Mouse (Mus musculus) stomach, embryonic 16.5 days (tissue): ENCODE measurements at regions not wholly inside any gene's neighbourhood (a gene's known extent, or its start where the extent isn't known, plus 50 kb on each side); places are given as distances from the start of the nearest gene placed in this dataset.
A peak's percentile ranks its signal among the peaks of the same experiment; 100 is the strongest.

ENCODE experiments used
- ATAC-seq: fragments of 200-750 bp; cut with Nextera tagmentation; 2 replicates; pipeline ENCODE4 v1.8.0; 2017; ENCODE audit warnings: moderate number of reproducible peaks, moderate TSS enrichment; ENCODE audit not compliant: insufficient read depth, low FRiP score
- H3K27ac ChIP-seq: fragments of 300-500 bp; sonication (generic); 2 replicates; pipeline ENCODE4 v1.5.1; 2014; ENCODE audit warnings: low read length
- H3K27me3 ChIP-seq: fragments of 300-500 bp; sonication (generic); 2 replicates; pipeline ENCODE4 v1.6.1; 2014; ENCODE audit warnings: low read length, control low read depth, mixed read lengths; ENCODE audit not compliant: control insufficient read depth, insufficient read depth
- H3K36me3 ChIP-seq: fragments of 300-500 bp; sonication (generic); 2 replicates; pipeline ENCODE4 v1.6.1; 2014; ENCODE audit warnings: low read length; ENCODE audit not compliant: control insufficient read depth, insufficient read depth
- H3K4me1 ChIP-seq: fragments of 300-500 bp; sonication (generic); 2 replicates; pipeline ENCODE4 v1.6.1; 2014; ENCODE audit warnings: low read length, control low read depth, mixed read lengths; ENCODE audit not compliant: control insufficient read depth, insufficient read depth
- H3K4me2 ChIP-seq: fragments of 300-500 bp; sonication (generic); 2 replicates; pipeline ENCODE4 v1.6.1; 2014; ENCODE audit warnings: low read depth, low read length, mixed read lengths
- H3K4me3 ChIP-seq: fragments of 300-500 bp; sonication (generic); replicated peaks from 2 replicates; pipeline ENCODE4 v1.5.1; 2014; ENCODE audit warnings: mild to moderate bottlenecking, low read length
- H3K9ac ChIP-seq: fragments of 300-500 bp; sonication (generic); 2 replicates; pipeline ENCODE4 v1.6.1; 2014; ENCODE audit warnings: low read length
- H3K9me3 ChIP-seq: fragments of 300-500 bp; sonication (generic); replicated peaks from 2 replicates; pipeline ENCODE4 v1.6.1; 2016; ENCODE audit warnings: low read length, control low read depth; ENCODE audit not compliant: control insufficient read depth
- WGBS: fragments of 180-500 bp; shearing (Covaris S2); extraction: QIAGEN DNeasy Blood & Tissue Kit; methylation state at CpG from one replicate; pipeline ENCODE4 v1.1.7; 2014; 5-methylcytosine and 5-hydroxymethylcytosine counted together

DNA sequence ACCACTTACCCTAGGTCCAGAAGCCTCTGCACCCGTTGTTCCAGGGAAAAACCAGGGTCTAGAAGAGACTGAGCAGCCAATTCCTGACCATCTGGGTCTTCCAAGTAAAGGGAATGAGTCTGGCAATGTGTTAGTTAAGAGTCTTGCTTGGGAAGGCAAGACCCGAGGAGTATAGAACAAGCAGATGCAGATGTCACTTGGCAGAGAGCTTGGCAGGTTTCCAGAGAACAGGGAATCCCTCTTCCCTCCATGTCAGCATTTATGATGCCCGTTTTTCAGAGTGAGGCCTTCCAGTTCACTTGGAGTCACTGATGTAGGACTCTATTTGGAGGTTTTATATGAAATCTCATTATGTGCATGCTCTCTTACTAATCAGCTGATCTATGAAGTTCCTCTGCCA lies 231.1 kb downstream of the Bcl2 start:
- Histone ChIP-seq H3K9ac (no peak overlapping the region), H3K9me3 (no peaks in the 10 kb centered on the region), H3K27me3 (no peaks in the 10 kb centered on the region), H3K27ac (no peak overlapping the region), H3K4me1 (no peaks in the 10 kb centered on the region; the same call in 1 of the 2 replicates), H3K4me2 (no peak overlapping the region), H3K4me3 (no peak overlapping the region), H3K36me3 (no peaks in the 10 kb centered on the region)
- 41% methylated on average over 3 of the region's 3 CpGs for WGBS
- ATAC-seq, result no peak

DNA sequence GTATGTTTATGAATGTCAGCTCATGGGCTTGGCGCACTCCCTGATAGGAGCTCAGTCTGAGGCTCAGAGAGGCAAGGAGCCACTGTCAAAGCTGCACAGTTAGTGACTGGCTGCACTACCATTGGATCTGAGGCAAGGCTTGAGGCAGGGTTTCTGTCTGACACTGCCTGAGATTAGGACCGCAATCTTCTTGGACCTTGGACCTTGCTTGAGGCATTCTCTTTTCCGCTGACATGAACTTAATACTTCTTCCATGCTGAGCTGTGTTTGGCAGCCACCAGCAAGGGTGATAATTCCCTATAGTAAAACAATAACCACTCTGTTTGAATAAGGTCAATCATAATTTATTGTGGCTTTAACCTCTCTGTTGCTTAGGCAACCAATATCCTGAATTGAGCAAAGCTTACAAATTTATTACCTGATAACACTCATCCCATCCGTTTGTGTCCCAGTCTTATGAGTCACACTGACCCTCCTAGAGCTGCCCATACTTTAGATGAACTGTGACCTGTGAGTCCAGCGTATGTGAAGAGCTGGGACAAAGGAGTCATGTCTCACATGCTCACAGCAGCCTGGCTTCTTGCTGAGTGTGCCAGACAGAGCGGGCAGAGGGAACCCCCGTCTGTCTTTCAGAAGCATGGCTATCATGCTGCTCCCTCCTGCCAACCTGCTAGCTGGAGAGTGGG lies 236.3 kb downstream of the Bcl2 start:
- H3K27ac ChIP-seq, result peak overlapping the region; percentile 57
- H3K36me3 ChIP-seq, result no peaks in the 10 kb centered on the region
- H3K4me3 ChIP-seq, result no peak overlapping the region
- H3K4me2 ChIP-seq, result no peak overlapping the region
- ATAC-seq, result peak; percentile 89
- no peaks in the 10 kb centered on the region for H3K9me3 ChIP-seq
- 56% methylated on average over 7 of the region's 7 CpGs for WGBS
- no peak overlapping the region for H3K9ac ChIP-seq
- H3K27me3 ChIP-seq, result no peaks in the 10 kb centered on the region
- H3K4me1 ChIP-seq, result no peaks in the 10 kb centered on the region; the same call in 1 of the 2 replicates

DNA sequence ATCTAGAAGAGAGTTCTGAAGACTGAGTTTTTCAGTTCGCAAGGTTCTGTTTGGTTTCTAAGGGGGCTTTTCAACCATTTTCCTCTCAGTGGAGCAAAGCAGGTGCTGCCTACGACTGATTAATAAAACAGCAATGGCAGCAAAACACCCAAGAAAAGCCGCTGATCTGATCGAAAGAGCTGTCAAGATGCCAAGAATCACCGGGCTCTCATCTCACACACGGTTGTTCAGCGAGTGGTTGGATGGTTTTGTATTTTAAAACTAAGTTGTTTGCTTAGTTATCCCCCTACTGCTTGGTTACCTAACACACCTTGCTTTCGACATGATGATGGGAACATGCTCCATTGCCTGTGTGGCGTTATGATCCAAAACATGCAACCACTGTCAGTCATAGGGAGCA lies 246.1 kb downstream of the Bcl2 start:
- no peak for ATAC-seq
- Histone ChIP-seq H3K9me3 (no peaks in the 10 kb centered on the region), H3K27ac (no peak overlapping the region), H3K9ac (no peak overlapping the region), H3K27me3 (no peaks in the 10 kb centered on the region), H3K4me1 (no peaks in the 10 kb centered on the region), H3K4me2 (no peak overlapping the region), H3K4me3 (no peak overlapping the region), H3K36me3 (no peaks in the 10 kb centered on the region)
- 83% methylated on average over 9 of the region's 9 CpGs for WGBS

DNA sequence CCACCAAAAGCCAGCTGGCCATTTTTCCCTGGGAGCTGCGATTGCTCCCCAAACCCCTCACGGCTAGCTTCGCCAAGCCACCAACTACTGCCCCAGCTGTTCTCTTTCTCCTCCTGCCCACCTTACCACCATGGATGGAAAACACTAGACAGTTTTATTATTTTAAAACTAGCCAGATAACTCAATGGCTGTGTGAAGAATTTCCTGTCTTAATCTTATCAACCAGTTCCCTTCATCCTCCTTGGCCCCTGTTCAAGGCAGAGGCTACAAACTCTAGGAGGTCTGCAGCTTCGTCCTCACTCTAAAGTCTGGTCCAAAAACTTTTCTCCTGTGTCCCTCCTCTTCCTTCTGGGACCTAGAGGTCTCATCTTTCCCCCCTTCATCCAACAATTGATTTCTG lies 247.4 kb downstream of the Bcl2 start:
- Histone ChIP-seq H3K27me3 (no peaks in the 10 kb centered on the region), H3K4me2 (no peak overlapping the region), H3K4me1 (no peaks in the 10 kb centered on the region), H3K4me3 (no peak overlapping the region), H3K36me3 (no peaks in the 10 kb centered on the region), H3K27ac (no peak overlapping the region), H3K9ac (no peak overlapping the region), H3K9me3 (no peaks in the 10 kb centered on the region)
- WGBS, result 77% methylated on average over 4 of the region's 4 CpGs
- no peak for ATAC-seq

DNA sequence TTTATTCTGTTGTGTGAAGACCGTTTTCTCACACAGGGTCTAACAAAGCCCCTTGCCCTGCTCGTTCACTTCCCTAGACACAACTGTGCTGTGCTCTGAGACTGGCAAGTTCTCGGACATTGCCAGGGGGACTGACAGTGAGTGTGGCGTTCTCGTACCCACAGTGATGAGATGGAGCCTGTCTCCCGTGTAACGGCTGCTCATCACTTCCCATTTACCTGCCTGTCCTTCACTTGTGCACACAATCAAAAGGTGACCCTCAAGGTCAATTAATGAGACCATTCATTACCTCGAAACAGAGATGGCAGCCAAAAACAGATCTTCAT lies 248.1 kb downstream of the Bcl2 start:
- Histone ChIP-seq H3K27ac (no peak overlapping the region), H3K4me2 (no peak overlapping the region)
- WGBS, result 63% methylated on average over 8 of the region's 8 CpGs

DNA sequence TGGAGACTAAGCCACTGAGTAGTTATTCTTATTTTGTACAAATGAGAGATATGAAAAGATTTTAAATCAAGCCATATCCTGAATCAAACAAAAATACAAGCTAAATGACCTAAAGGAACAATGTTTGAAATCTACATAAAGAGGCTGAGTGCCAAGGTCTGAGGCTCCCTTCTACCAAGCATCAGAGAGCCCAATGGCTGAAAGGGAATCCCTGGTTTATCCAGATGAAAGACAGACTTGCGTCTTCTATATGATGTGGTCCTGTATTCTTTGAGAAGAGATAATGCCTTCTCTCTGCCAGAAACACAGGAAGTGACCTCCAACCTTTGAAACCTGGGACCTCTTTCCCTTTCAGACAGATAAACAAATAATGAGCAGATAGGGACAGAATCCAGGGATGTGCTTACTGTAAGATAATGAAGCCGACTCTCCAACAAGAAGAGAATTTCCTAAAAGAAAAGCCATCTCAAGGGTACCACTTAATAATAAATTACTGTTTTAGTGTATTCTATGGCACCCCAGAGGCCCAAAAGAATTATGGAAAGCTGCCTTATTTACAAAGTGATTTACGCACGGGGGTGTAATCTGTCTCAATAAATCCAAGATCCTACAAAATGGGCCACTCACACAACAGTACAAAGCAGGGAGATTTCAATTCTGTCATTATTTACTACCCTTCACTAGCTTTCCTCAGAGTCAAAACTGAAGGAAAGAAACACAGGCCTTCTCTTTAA lies 248.7 kb downstream of the Bcl2 start:
- Histone ChIP-seq H3K4me1 (no peaks in the 10 kb centered on the region), H3K9me3 (no peaks in the 10 kb centered on the region), H3K4me3 (no peak overlapping the region), H3K27me3 (no peaks in the 10 kb centered on the region), H3K4me2 (no peak overlapping the region), H3K27ac (no peak overlapping the region), H3K36me3 (no peaks in the 10 kb centered on the region), H3K9ac (no peak overlapping the region)
- ATAC-seq, result no peak
- 45% methylated on average over 4 of the region's 4 CpGs for WGBS

More for the DNA sequence above, 248.1 kb downstream of the Bcl2 start:
- no peaks in the 10 kb centered on the region for H3K36me3 ChIP-seq
- no peaks in the 10 kb centered on the region for H3K4me1 ChIP-seq
- no peaks in the 10 kb centered on the region for H3K27me3 ChIP-seq
- H3K9me3 ChIP-seq, result no peaks in the 10 kb centered on the region
- H3K9ac ChIP-seq, result no peak overlapping the region
- no peak overlapping the region for H3K4me3 ChIP-seq
- ATAC-seq, result no peak

DNA sequence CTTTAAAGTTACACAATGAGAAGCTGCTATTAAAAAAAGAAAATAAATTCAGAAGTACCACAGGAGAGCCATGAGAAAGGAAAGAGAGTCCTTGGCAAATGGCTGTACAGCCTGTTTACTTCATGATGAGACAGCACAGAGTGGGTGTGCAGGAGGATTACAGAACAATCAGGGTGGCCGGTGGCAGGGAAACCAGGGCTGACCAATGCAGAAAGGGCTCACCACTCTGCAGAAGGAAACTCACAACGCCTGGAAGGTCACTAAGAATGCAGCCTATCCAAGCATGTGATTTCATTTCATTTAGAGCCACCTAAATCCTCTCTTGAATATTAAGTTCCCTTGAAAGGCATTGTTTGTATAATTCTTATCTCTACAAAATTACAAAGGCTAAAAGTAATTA lies 249.3 kb downstream of the Bcl2 start:
- no peak overlapping the region for H3K27ac ChIP-seq
- no peaks in the 10 kb centered on the region for H3K27me3 ChIP-seq
- no peaks in the 10 kb centered on the region for H3K4me1 ChIP-seq
- ATAC-seq, result no peak
- no peak overlapping the region for H3K4me3 ChIP-seq
- H3K4me2 ChIP-seq, result no peak overlapping the region
- H3K9me3 ChIP-seq, result no peaks in the 10 kb centered on the region
- no peak overlapping the region for H3K9ac ChIP-seq
- WGBS, result 43% methylated on average over 2 of the region's 2 CpGs
- no peaks in the 10 kb centered on the region for H3K36me3 ChIP-seq

DNA sequence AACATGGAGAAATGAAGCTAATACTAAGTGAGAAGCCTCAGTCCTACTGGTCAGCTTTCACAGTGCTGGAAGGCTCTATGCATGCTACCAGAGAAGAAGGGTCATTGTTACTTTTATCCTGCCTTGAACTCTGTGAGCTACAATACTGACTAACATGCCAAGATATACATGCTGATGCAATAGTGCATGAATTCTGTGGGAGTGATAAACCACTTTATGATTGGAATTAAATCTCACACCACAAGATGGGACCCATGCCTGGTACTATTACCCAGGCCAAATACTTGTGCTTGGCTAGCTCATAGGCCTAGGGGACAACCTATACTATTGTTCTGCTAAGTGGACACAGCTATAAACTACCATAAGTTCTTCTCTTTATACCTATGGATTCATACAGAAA lies 251.5 kb downstream of the Bcl2 start:
- Histone ChIP-seq H3K27me3 (no peaks in the 10 kb centered on the region), H3K4me1 (no peaks in the 10 kb centered on the region), H3K36me3 (no peaks in the 10 kb centered on the region), H3K4me2 (no peak overlapping the region), H3K9ac (no peak overlapping the region), H3K4me3 (no peak overlapping the region), H3K9me3 (no peaks in the 10 kb centered on the region), H3K27ac (no peak overlapping the region)
- ATAC-seq, result no peak

DNA sequence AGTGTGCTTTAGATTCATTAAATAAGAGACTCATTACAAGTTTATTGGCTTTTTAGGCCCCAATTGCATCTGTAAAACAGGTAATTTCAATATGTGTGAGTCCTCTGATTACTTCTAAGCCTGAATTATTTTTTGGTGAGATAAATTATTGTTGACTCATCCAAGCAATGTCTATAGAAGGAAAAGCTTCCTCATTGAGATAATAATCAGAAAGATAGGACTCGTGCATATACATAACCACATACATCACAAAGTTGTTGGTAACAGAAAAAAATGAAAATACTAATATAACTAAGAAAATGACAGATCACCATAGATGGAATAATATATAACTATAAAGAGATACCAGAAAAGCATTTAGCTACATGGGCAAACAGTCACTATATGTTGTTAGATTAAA lies 252.0 kb downstream of the Bcl2 start:
- no peak for ATAC-seq
- WGBS, result 75% methylated on average over 1 of the region's 1 CpGs

More for the DNA sequence above, 252.0 kb downstream of the Bcl2 start:
- H3K9ac ChIP-seq, result no peak overlapping the region
- H3K4me1 ChIP-seq, result no peaks in the 10 kb centered on the region
- H3K4me2 ChIP-seq, result no peak overlapping the region
- no peaks in the 10 kb centered on the region for H3K9me3 ChIP-seq
- H3K27me3 ChIP-seq, result no peaks in the 10 kb centered on the region
- no peak overlapping the region for H3K4me3 ChIP-seq
- H3K27ac ChIP-seq, result no peak overlapping the region
- no peaks in the 10 kb centered on the region for H3K36me3 ChIP-seq
